Comparison of ENCODE assay signal across 8 mouse cellular contexts in genomic region chr2:5951621-5952211, GRCm38 (mm10). TPM values are rescaled to one million over a fixed set of nuclear protein-coding genes. Genes with fewer than 3 reads are reported as not detected.
A peak's percentile ranks its signal among the peaks of the same experiment; 100 is the strongest.
DNase-seq lines count a peak whose midpoint lies in the region; ATAC-seq and TF ChIP-seq lines count a peak whose summit lies in the region.

No protein-coding gene starts in this region.

- 0% methylated on average over 46 of the region's 46 CpGs for WGBS in kidney, embryonic 16.5 days
- under 1% methylated on average over 44 of the region's 46 CpGs for WGBS in hindbrain, embryonic 13.5 days
- WGBS in lung, embryonic 15.5 days = under 1% methylated on average over 46 of the region's 46 CpGs
- WGBS in stomach, embryonic 14.5 days = under 1% methylated on average over 46 of the region's 46 CpGs

- H3K27ac ChIP-seq in kidney, embryonic 16.5 days (ENCODE audit: low read length) = peak overlapping the region; percentile 92
- peak overlapping the region; percentile 68 for H3K27ac ChIP-seq in ES-E14 (ENCODE audit: insufficient read depth, low read depth, low read length, poor library complexity, severe bottlenecking)
- H3K27ac ChIP-seq in brown adipose tissue, adult 24 weeks (replicated peaks; ENCODE audit: low read depth, low read length) = peak overlapping the region; percentile 69
- peak overlapping the region; percentile 90 for H3K27ac ChIP-seq in hindbrain, embryonic 13.5 days
- peak overlapping the region; percentile 76 for H3K27ac ChIP-seq in lung, embryonic 15.5 days
- H3K27ac ChIP-seq in stomach, embryonic 14.5 days (ENCODE audit: low read length) = peak overlapping the region; percentile 84

- DNase-seq in kidney, adult 11 months = no peak
- no peak for DNase-seq in ES-E14 (ENCODE audit: low read depth, low spot score)
- no peak for DNase-seq in right cerebral cortex, postnatal 25 days

- H3K4me1 ChIP-seq in kidney, embryonic 16.5 days (ENCODE audit: insufficient read depth, low read length) = peaks cover 10% of the 10 kb centered on the region; the same call in 1 of the 2 replicates
- H3K4me1 ChIP-seq in ES-E14 (ENCODE audit: control insufficient read depth in 2 of 2, insufficient read depth in 2 of 2, low read length in 2 of 2, poor library complexity in 1 of 2) = peaks cover 0 to 2% of the 10 kb centered on the region in 2 experiments; a peak in 2 of 4 replicates
- H3K4me1 ChIP-seq in brown adipose tissue, adult 24 weeks (ENCODE audit: control insufficient read depth, insufficient read depth, insufficient read length, low read length) = peaks cover 5% of the 10 kb centered on the region; the same call in 1 of the 2 replicates
- H3K4me1 ChIP-seq in hindbrain, embryonic 13.5 days (replicated peaks) = peaks cover 20% of the 10 kb centered on the region
- H3K4me1 ChIP-seq in lung, embryonic 15.5 days = peaks cover 16% of the 10 kb centered on the region; the same call in 1 of the 2 replicates
- H3K4me1 ChIP-seq in stomach, embryonic 14.5 days (ENCODE audit: control insufficient read depth, insufficient read depth, low read length) = peaks cover 9% of the 10 kb centered on the region; the same call in 1 of the 2 replicates

- H3K36me3 ChIP-seq in kidney, embryonic 16.5 days (ENCODE audit: insufficient read depth, low read length) = no peaks in the 10 kb centered on the region
- no peaks in the 10 kb centered on the region; the same call in 1 of the 2 replicates for H3K36me3 ChIP-seq in ES-E14 (ENCODE audit: control insufficient read depth, insufficient read depth, low read length, poor library complexity, severe bottlenecking)
- no peaks in the 10 kb centered on the region for H3K36me3 ChIP-seq in hindbrain, embryonic 13.5 days
- H3K36me3 ChIP-seq in lung, embryonic 15.5 days = no peaks in the 10 kb centered on the region
- H3K36me3 ChIP-seq in stomach, embryonic 14.5 days (ENCODE audit: control insufficient read depth, insufficient read depth, low read length) = no peaks in the 10 kb centered on the region

- H3K9ac ChIP-seq in kidney, embryonic 16.5 days (replicated peaks; ENCODE audit: low read length) = peak overlapping the region; percentile 92
- H3K9ac ChIP-seq in ES-E14 (ENCODE audit: insufficient read depth, low read depth, low read length, poor library complexity, severe bottlenecking) = peak overlapping the region; percentile 89
- peak overlapping the region; percentile 93 for H3K9ac ChIP-seq in hindbrain, embryonic 13.5 days
- H3K9ac ChIP-seq in lung, embryonic 15.5 days = peak overlapping the region; percentile 93
- peak overlapping the region; percentile 80 for H3K9ac ChIP-seq in stomach, embryonic 14.5 days (replicated peaks; ENCODE audit: low read depth, low read length)

- no peaks in the 10 kb centered on the region for H3K9me3 ChIP-seq in kidney, embryonic 16.5 days (ENCODE audit: low read length)
- H3K9me3 ChIP-seq in ES-E14 (ENCODE audit: control insufficient read depth, insufficient read depth, low read depth, low read length) = no peaks in the 10 kb centered on the region
- H3K9me3 ChIP-seq in hindbrain, embryonic 13.5 days = no peaks in the 10 kb centered on the region
- H3K9me3 ChIP-seq in lung, embryonic 15.5 days = no peaks in the 10 kb centered on the region
- no peaks in the 10 kb centered on the region for H3K9me3 ChIP-seq in stomach, embryonic 14.5 days (ENCODE audit: control insufficient read depth, low read depth, low read length)

- no peaks in the 10 kb centered on the region for H3K27me3 ChIP-seq in kidney, embryonic 16.5 days (ENCODE audit: insufficient read depth, low read length)
- no peaks in the 10 kb centered on the region for H3K27me3 ChIP-seq in hindbrain, embryonic 13.5 days
- no peaks in the 10 kb centered on the region for H3K27me3 ChIP-seq in lung, embryonic 15.5 days
- no peaks in the 10 kb centered on the region for H3K27me3 ChIP-seq in stomach, embryonic 14.5 days (ENCODE audit: control insufficient read depth, insufficient read depth, low read length)

- ATAC-seq in kidney, embryonic 16.5 days (ENCODE audit: low FRiP score, low TSS enrichment) = peak; percentile 69
- ATAC-seq in hindbrain, embryonic 13.5 days (ENCODE audit: low FRiP score) = no peak
- peak; percentile 56 for ATAC-seq in lung, embryonic 15.5 days (ENCODE audit: borderline replicate concordance, extremely low read depth, low FRiP score, low TSS enrichment)
- peak; percentile 56 for ATAC-seq in stomach, embryonic 14.5 days (ENCODE audit: insufficient number of reproducible peaks, insufficient read depth, low FRiP score, low read depth)

- in situ Hi-C loops in ES-E14 (cut with MboI; ENCODE audit: low sequenced_read_pairs in 2 of 2, unreplicated experiment in 2 of 2) = no loop called here

- H3K4me3 ChIP-seq in kidney, embryonic 16.5 days (ENCODE audit: low read length) = peak overlapping the region; percentile 71
- H3K4me3 ChIP-seq in ES-E14 (ENCODE audit: insufficient read depth in 1 of 2, low read depth in 1 of 2, low read length in 2 of 2, poor library complexity in 1 of 2, severe bottlenecking in 1 of 2) = peak overlapping the region; percentile 53 to 91
- H3K4me3 ChIP-seq in brown adipose tissue, adult 24 weeks (ENCODE audit: insufficient read depth, low read depth, low read length) = peak overlapping the region; percentile 99
- H3K4me3 ChIP-seq in hindbrain, embryonic 13.5 days = peak overlapping the region; percentile 94
- H3K4me3 ChIP-seq in lung, embryonic 15.5 days = peak overlapping the region; percentile 90
- peak overlapping the region; percentile 91 for H3K4me3 ChIP-seq in stomach, embryonic 14.5 days (ENCODE audit: low read depth, low read length)

- peak overlapping the region; percentile 87 for H3K4me2 ChIP-seq in kidney, embryonic 16.5 days (replicated peaks; ENCODE audit: low read depth, low read length)
- H3K4me2 ChIP-seq in hindbrain, embryonic 13.5 days = peak overlapping the region; percentile 89
- peak overlapping the region; percentile 80 for H3K4me2 ChIP-seq in lung, embryonic 15.5 days
- peak overlapping the region; percentile 85 for H3K4me2 ChIP-seq in stomach, embryonic 14.5 days (replicated peaks; ENCODE audit: low read depth, low read length)

TF ChIP-seq in ES-E14, 5 proteins besides CTCF, POLR2A, EP300 and RAD21:
- TF ChIP-seq CHD2 (IDR thresholded peaks at IDR 0.05; ENCODE audit: low read depth, low read length) (no peak), HCFC1 (IDR thresholded peaks at IDR 0.05; ENCODE audit: borderline replicate concordance, insufficient read depth, low read length) (no peak; the same call in 1 of the 2 replicates), ZC3H11A (IDR thresholded peaks at IDR 0.05; ENCODE audit: borderline replicate concordance, low read depth, low read length) (no peak), MAFK (IDR thresholded peaks at IDR 0.05; ENCODE audit: insufficient read depth, low read depth, low read length) (no peak), ZNF384 (IDR thresholded peaks at IDR 0.05; ENCODE audit: low read depth, low read length) (no peak)

RNA-seq across cellular contexts. Expression of gene Upf2, which starts 0.4 kb away (rescaled TPM):
- 11.0 TPM in 2 replicates for polyA plus RNA-seq in kidney, embryonic 16.5 days (2015; fragmentation: Nextera tagmentation; extraction: Ambion mirVana)
- 14.6 and 18.6 TPM in 2 replicates for total RNA-seq in ES-E14 (2012; rRNA removed)
- 12.4 and 14.4 TPM in 2 replicates for polyA plus RNA-seq in brown adipose tissue, adult 24 weeks (2012; ENCODE audit: insufficient read depth, insufficient read length, missing spikeins)
- 9.1 and 10.1 TPM in 2 replicates for polyA plus RNA-seq in hindbrain, embryonic 13.5 days (2015; fragmentation: Nextera tagmentation; extraction: Ambion mirVana)
- polyA plus RNA-seq in lung, embryonic 15.5 days (2015; fragmentation: Nextera tagmentation; extraction: Ambion mirVana) = 7.6 and 9.0 TPM in 2 replicates
- 13.7 and 14.6 TPM in 2 replicates for polyA plus RNA-seq in stomach, embryonic 14.5 days (2014; fragmentation: Nextera tagmentation; extraction: Ambion mirVana)

RNA-seq across cellular contexts. Expression of gene Dhtkd1, which starts 9.1 kb away (rescaled TPM):
- polyA plus RNA-seq in kidney, embryonic 16.5 days (2015; fragmentation: Nextera tagmentation; extraction: Ambion mirVana) = 2.9 and 4.5 TPM in 2 replicates
- 12.0 and 28.1 TPM in 2 replicates for total RNA-seq in ES-E14 (2012; rRNA removed)
- polyA plus RNA-seq in brown adipose tissue, adult 24 weeks (2012; ENCODE audit: insufficient read depth, insufficient read length, missing spikeins) = 1.8 and 2.1 TPM in 2 replicates
- 7.1 and 7.4 TPM in 2 replicates for polyA plus RNA-seq in hindbrain, embryonic 13.5 days (2015; fragmentation: Nextera tagmentation; extraction: Ambion mirVana)
- polyA plus RNA-seq in lung, embryonic 15.5 days (2015; fragmentation: Nextera tagmentation; extraction: Ambion mirVana) = 3.0 and 3.2 TPM in 2 replicates
- 3.6 TPM in 2 replicates for polyA plus RNA-seq in stomach, embryonic 14.5 days (2014; fragmentation: Nextera tagmentation; extraction: Ambion mirVana)

RNA-seq across cellular contexts. Expression of gene Sec61a2, which starts 56.5 kb away (rescaled TPM):
- polyA plus RNA-seq in kidney, embryonic 16.5 days (2015; fragmentation: Nextera tagmentation; extraction: Ambion mirVana) = 77.6 and 91.8 TPM in 2 replicates
- total RNA-seq in ES-E14 (2012; rRNA removed) = 56.1 and 71.1 TPM in 2 replicates
- polyA plus RNA-seq in brown adipose tissue, adult 24 weeks (2012; ENCODE audit: insufficient read depth, insufficient read length, missing spikeins) = 11.4 and 17.1 TPM in 2 replicates
- polyA plus RNA-seq in hindbrain, embryonic 13.5 days (2015; fragmentation: Nextera tagmentation; extraction: Ambion mirVana) = 98.1 and 101 TPM in 2 replicates
- 60.6 and 62.7 TPM in 2 replicates for polyA plus RNA-seq in lung, embryonic 15.5 days (2015; fragmentation: Nextera tagmentation; extraction: Ambion mirVana)
- 90.0 and 99.8 TPM in 2 replicates for polyA plus RNA-seq in stomach, embryonic 14.5 days (2014; fragmentation: Nextera tagmentation; extraction: Ambion mirVana)
